ENCODE assay signal across 29 mouse cellular contexts in the genomic region with DNA sequence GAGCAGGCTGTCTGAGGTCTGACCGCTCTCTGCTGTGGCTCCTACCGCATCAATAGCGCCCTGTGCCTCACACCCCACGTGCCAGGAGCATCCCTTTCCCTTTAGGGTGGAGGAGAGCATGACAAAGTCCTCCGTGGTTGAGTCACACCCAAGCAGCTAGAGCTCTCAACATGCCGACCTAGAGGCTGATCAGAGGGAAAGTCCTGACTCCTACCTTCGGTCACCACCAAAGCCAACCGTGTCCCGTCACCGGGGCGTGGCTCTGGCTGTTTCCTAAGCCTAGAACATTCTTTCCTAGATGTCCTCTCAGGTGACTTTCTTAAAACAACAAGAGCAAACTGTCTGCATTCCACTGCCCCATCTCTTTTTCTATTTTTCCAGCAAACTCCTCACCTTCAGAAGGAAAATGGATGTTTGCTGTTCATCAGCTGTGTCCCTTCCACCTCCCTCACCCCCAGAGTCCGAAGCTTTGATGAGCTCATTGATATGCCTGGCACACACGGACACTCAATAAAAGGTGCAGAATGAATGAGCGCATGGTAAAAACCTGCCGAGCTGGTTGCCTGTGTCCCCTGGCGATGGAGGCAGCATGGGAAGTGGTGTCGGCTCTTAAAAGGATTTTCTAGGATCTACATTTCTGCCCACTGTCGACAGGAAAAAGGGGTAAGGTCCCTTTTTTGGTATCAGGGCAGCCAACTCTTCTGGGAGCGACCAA. TPM values are rescaled to one million over a fixed set of nuclear protein-coding genes. Genes with fewer than 3 reads are reported as not detected.
DNase-seq lines count a peak whose midpoint lies in the region; ATAC-seq and TF ChIP-seq lines count a peak whose summit lies in the region.
"Had no signal": no experiment of that assay in that cellular context is flagged by ENCODE, and none has a peak within 500 bp of the region (broad histone marks: within the 10 kb centered on the region; RNA-seq: fewer than 3 reads in every experiment).

No protein-coding gene starts in this region.

- 72% methylated on average over 19 of the region's 19 CpGs for WGBS in kidney, adult 2 months
- WGBS in kidney, embryonic 16.5 days, result 83% methylated on average over 19 of the region's 19 CpGs
- WGBS in kidney, embryonic 14.5 days, result 85% methylated on average over 19 of the region's 19 CpGs
- 77% methylated on average over 19 of the region's 19 CpGs for WGBS in forebrain, embryonic 13.5 days

- no peak for TF ChIP-seq CTCF in kidney, adult 2 months (conservative IDR thresholded peaks at IDR 0.05; ENCODE audit: insufficient read depth, insufficient read length, low read depth, low read length)

- no peak overlapping the region for H3K9ac ChIP-seq in kidney, embryonic 16.5 days (replicated peaks; ENCODE audit: low read length)
- no peak overlapping the region for H3K9ac ChIP-seq in kidney, embryonic 14.5 days (ENCODE audit: low read depth, low read length)
- no peak overlapping the region for H3K9ac ChIP-seq in forebrain, embryonic 13.5 days
- H3K9ac ChIP-seq: embryonic facial prominence, embryonic 12.5 days; heart, embryonic 15.5 days; hindbrain, embryonic 13.5 days; liver, embryonic 15.5 days; lung, embryonic 15.5 days; stomach, embryonic 15.5 days had no signal

- peak; percentile 33 for DNase-seq in kidney, adult 2 months
- DNase-seq in 3134 (ENCODE audit: extremely low read depth, insufficient read length, low spot score) (peak; percentile 18), MN1 (ENCODE audit: low spot score) (no peak)
- DNase-seq in gonadal fat pad, adult 2 months (ENCODE audit: low read depth), result peak; percentile 45
- DNase-seq in spleen, postnatal 36 days (ENCODE audit: low spot score in 2 of 2), result no peak
- DNase-seq: adrenal gland, postnatal 36 days; cerebellum, adult 18-20 months; cerebellum, postnatal 14 days; gastrocnemius, adult 2 months; heart, postnatal 36 days; liver; right cerebral cortex, adult 18-20 months; right cerebral cortex, postnatal 4 days; thymus, adult 2 months; thymus, postnatal 4 days had no signal

- TF ChIP-seq POLR2A in kidney, adult 2 months (IDR thresholded peaks at IDR 0.05; ENCODE audit: low read depth, low read length), result no peak

- H3K4me3 ChIP-seq in kidney, adult 2 months (ENCODE audit: insufficient read depth, low read depth, low read length), result no peak overlapping the region
- no peak overlapping the region for H3K4me3 ChIP-seq in kidney, embryonic 16.5 days (ENCODE audit: low read length)
- H3K4me3 ChIP-seq in kidney, embryonic 14.5 days (ENCODE audit: low read length), result no peak overlapping the region
- no peak overlapping the region for H3K4me3 ChIP-seq in forebrain, embryonic 13.5 days
- H3K4me3 ChIP-seq: embryonic facial prominence, embryonic 12.5 days; gastrocnemius, adult 2 months; heart, embryonic 15.5 days; hindbrain, embryonic 13.5 days; limb, embryonic 10.5 days; liver, embryonic 15.5 days; lung, embryonic 15.5 days; midbrain, embryonic 10.5 days; myocyte; stomach, embryonic 15.5 days had no signal

- H3K27me3 ChIP-seq in kidney, adult 2 months (replicated peaks; ENCODE audit: control insufficient read depth, insufficient read depth, low read length), result no peaks in the 10 kb centered on the region
- no peaks in the 10 kb centered on the region for H3K27me3 ChIP-seq in kidney, embryonic 16.5 days (ENCODE audit: insufficient read depth, low read length)
- no peaks in the 10 kb centered on the region for H3K27me3 ChIP-seq in kidney, embryonic 14.5 days (ENCODE audit: control insufficient read depth, insufficient read depth, low read length)
- H3K27me3 ChIP-seq in forebrain, embryonic 13.5 days, result peaks cover 27% of the 10 kb centered on the region
- H3K27me3 ChIP-seq: embryonic facial prominence, embryonic 12.5 days; heart, embryonic 15.5 days; hindbrain, embryonic 13.5 days; liver, embryonic 15.5 days; lung, embryonic 15.5 days; stomach, embryonic 15.5 days had no signal

- no peaks in the 10 kb centered on the region for H3K36me3 ChIP-seq in kidney, adult 2 months (ENCODE audit: control insufficient read depth, insufficient read depth, low read length)
- H3K36me3 ChIP-seq in kidney, embryonic 16.5 days (ENCODE audit: insufficient read depth, low read length), result peaks cover 13% of the 10 kb centered on the region
- H3K36me3 ChIP-seq in kidney, embryonic 14.5 days (ENCODE audit: control insufficient read depth, insufficient read depth, low read length), result no peaks in the 10 kb centered on the region
- peaks cover 6% of the 10 kb centered on the region; the same call in 1 of the 2 replicates for H3K36me3 ChIP-seq in forebrain, embryonic 13.5 days (ENCODE audit: poor library complexity, severe bottlenecking)
- H3K36me3 ChIP-seq: heart, embryonic 15.5 days; liver, embryonic 15.5 days; lung, embryonic 15.5 days; stomach, embryonic 15.5 days had no signal

- no peaks in the 10 kb centered on the region for H3K9me3 ChIP-seq in kidney, embryonic 16.5 days (ENCODE audit: low read length)
- H3K9me3 ChIP-seq in kidney, embryonic 14.5 days (ENCODE audit: control insufficient read depth, low read length), result no peaks in the 10 kb centered on the region
- H3K9me3 ChIP-seq in forebrain, embryonic 13.5 days (replicated peaks), result peaks cover 3% of the 10 kb centered on the region; the same call in 1 of the 2 replicates
- H3K9me3 ChIP-seq: embryonic facial prominence, embryonic 12.5 days; heart, embryonic 15.5 days; hindbrain, embryonic 13.5 days; limb, embryonic 10.5 days; liver, embryonic 15.5 days; lung, embryonic 15.5 days; midbrain, embryonic 10.5 days; stomach, embryonic 15.5 days had no signal

- H3K4me2 ChIP-seq in kidney, embryonic 16.5 days (replicated peaks; ENCODE audit: low read depth, low read length), result no peak overlapping the region
- no peak overlapping the region for H3K4me2 ChIP-seq in kidney, embryonic 14.5 days (replicated peaks; ENCODE audit: low read depth, low read length)
- no peak overlapping the region for H3K4me2 ChIP-seq in forebrain, embryonic 13.5 days
- H3K4me2 ChIP-seq: embryonic facial prominence, embryonic 12.5 days; heart, embryonic 15.5 days; hindbrain, embryonic 13.5 days; liver, embryonic 15.5 days; lung, embryonic 15.5 days; stomach, embryonic 15.5 days had no signal

- H3K27ac ChIP-seq in kidney, adult 2 months (ENCODE audit: insufficient read depth, low read depth, low read length), result no peak overlapping the region
- H3K27ac ChIP-seq in kidney, embryonic 16.5 days (ENCODE audit: low read length), result no peak overlapping the region
- H3K27ac ChIP-seq in kidney, embryonic 14.5 days (ENCODE audit: low read depth, low read length), result no peak overlapping the region
- H3K27ac ChIP-seq in forebrain, embryonic 13.5 days, result no peak overlapping the region
- H3K27ac ChIP-seq: embryonic facial prominence, embryonic 12.5 days; gastrocnemius, adult 2 months; heart, embryonic 15.5 days; hindbrain, embryonic 13.5 days; limb, embryonic 10.5 days; liver, embryonic 15.5 days; lung, embryonic 15.5 days; macrophage; midbrain, embryonic 10.5 days; stomach, embryonic 15.5 days had no signal

- ATAC-seq in kidney, embryonic 16.5 days (ENCODE audit: low FRiP score, low TSS enrichment), result no peak
- 0 out of 2 replicates have a peak, but pooled peaks have one; percentile 16 for ATAC-seq in kidney, embryonic 14.5 days (ENCODE audit: low FRiP score, low TSS enrichment)
- no peak for ATAC-seq in forebrain, embryonic 13.5 days
- ATAC-seq: inflammation-experienced regulatory T-cells, adult 6 months had no signal

- H3K4me1 ChIP-seq in kidney, adult 2 months (ENCODE audit: control insufficient read depth, insufficient read depth, low read length), result no peaks in the 10 kb centered on the region
- H3K4me1 ChIP-seq in kidney, embryonic 16.5 days (ENCODE audit: insufficient read depth, low read length), result peaks cover 7% of the 10 kb centered on the region; the same call in 1 of the 2 replicates
- H3K4me1 ChIP-seq in kidney, embryonic 14.5 days (ENCODE audit: control insufficient read depth, insufficient read depth, low read length), result no peaks in the 10 kb centered on the region
- H3K4me1 ChIP-seq in forebrain, embryonic 13.5 days, result peaks cover 8% of the 10 kb centered on the region
- H3K4me1 ChIP-seq: embryonic facial prominence, embryonic 12.5 days; heart, embryonic 15.5 days; liver, embryonic 15.5 days had no signal

RNA-seq across cellular contexts. Expression of gene Rab22a, which starts 12.2 kb away (rescaled TPM):
- polyA plus RNA-seq in kidney, adult 2 months (2012; rRNA removed), result 24.4 and 28.2 TPM in 2 replicates
- polyA plus RNA-seq in kidney, embryonic 16.5 days (2015; fragmentation: Nextera tagmentation; extraction: Ambion mirVana), result 35.6 and 37.1 TPM in 2 replicates
- polyA plus RNA-seq in gonadal fat pad, adult 2 months (2012; rRNA removed), result 11.1 and 17.9 TPM in 2 replicates
- 24.9 and 32.9 TPM in 2 replicates for polyA plus RNA-seq in kidney, embryonic 14.5 days (2014; fragmentation: Nextera tagmentation; extraction: Ambion mirVana)
- polyA plus RNA-seq in forebrain, embryonic 13.5 days (2015; fragmentation: Nextera tagmentation; extraction: Ambion mirVana), result 33.2 and 34.8 TPM in 2 replicates

Comparison
In these comparisons a context has a peak if more than half of its experiments do, and no peak if none do; other contexts are left out.
1. DNase-seq: peak in kidney, adult 2 months (single experiment), 3134 (single experiment) and gonadal fat pad, adult 2 months (single experiment); none in MN1 (single experiment) and spleen, postnatal 36 days (0 of 2).